Mouse (Mus musculus) forebrain, embryonic 11.5 days (tissue): ENCODE data around the gene Tada3. TPM values are rescaled to one million over a fixed set of nuclear protein-coding genes. Genes with fewer than 3 reads are reported as not detected.
A peak's percentile ranks its signal among the peaks of the same experiment; 100 is the strongest.

Source experiments
- ATAC-seq: fragments of 200-750 bp; cut with Nextera tagmentation; replicated peaks from 2 replicates; pipeline ENCODE4 v1.8.0; 2017; ENCODE audit warnings: moderate TSS enrichment; ENCODE audit not compliant: low FRiP score
- DNase-seq: peaks from one replicate; pipeline ENCODE4 v3.0.0-alpha.2; 2017; ENCODE audit warnings: low spot score
- H3K27ac ChIP-seq: fragments of 300-500 bp; sonication (generic); 2 replicates; pipeline ENCODE4 v1.5.1; 2014; ENCODE audit warnings: low read depth, low read length
- H3K27me3 ChIP-seq: fragments of 300-500 bp; sonication (generic); 2 replicates; pipeline ENCODE4 v1.6.1; 2014; ENCODE audit warnings: mild to moderate bottlenecking, low read length, mixed read lengths; ENCODE audit not compliant: control insufficient read depth, insufficient read depth
- H3K36me3 ChIP-seq: fragments of 300-500 bp; sonication (generic); 2 replicates; pipeline ENCODE4 v1.6.1; 2014; ENCODE audit warnings: mild to moderate bottlenecking, low read length, moderate library complexity, mixed read lengths; ENCODE audit not compliant: control insufficient read depth, insufficient read depth
- H3K4me1 ChIP-seq: fragments of 300-500 bp; sonication (generic); replicated peaks from 2 replicates; pipeline ENCODE4 v1.6.1; 2014; ENCODE audit warnings: low read length, mixed read lengths; ENCODE audit not compliant: control insufficient read depth, insufficient read depth
- H3K4me2 ChIP-seq: fragments of 300-500 bp; sonication (generic); 2 replicates; pipeline ENCODE4 v1.6.1; 2014; ENCODE audit warnings: low read depth, mild to moderate bottlenecking, low read length, moderate library complexity, mixed read lengths; ENCODE audit not compliant: severe bottlenecking
- H3K4me3 ChIP-seq: fragments of 300-500 bp; sonication (generic); 2 replicates; pipeline ENCODE4 v1.5.1; 2014; ENCODE audit warnings: low read depth, low read length
- H3K9ac ChIP-seq: fragments of 300-500 bp; sonication (generic); 2 replicates; pipeline ENCODE4 v1.6.1; 2014; ENCODE audit warnings: low read length
- H3K9me3 ChIP-seq: fragments of 300-500 bp; sonication (generic); 2 replicates; pipeline ENCODE4 v1.6.1; 2016; ENCODE audit warnings: low read length, mixed read lengths; ENCODE audit not compliant: control insufficient read depth
- WGBS: fragments of 180-500 bp; shearing (Covaris S2); extraction: QIAGEN DNeasy Blood & Tissue Kit; methylation state at CpG from one replicate; pipeline ENCODE4 v1.1.7; 2014; 5-methylcytosine and 5-hydroxymethylcytosine counted together
- polyA plus RNA-seq: library from polyadenylated mRNA; unstranded; fragments of >200 nt; fragmentation: Nextera tagmentation; extraction: Ambion mirVana; gene quantifications from 2 replicates; pipeline ENCODE4 v1.2.1, GENCODE M21; 2014

Gene Tada3
- polyA plus RNA-seq, 1 experiment from 2014 or later = 72.5 TPM

DNA sequence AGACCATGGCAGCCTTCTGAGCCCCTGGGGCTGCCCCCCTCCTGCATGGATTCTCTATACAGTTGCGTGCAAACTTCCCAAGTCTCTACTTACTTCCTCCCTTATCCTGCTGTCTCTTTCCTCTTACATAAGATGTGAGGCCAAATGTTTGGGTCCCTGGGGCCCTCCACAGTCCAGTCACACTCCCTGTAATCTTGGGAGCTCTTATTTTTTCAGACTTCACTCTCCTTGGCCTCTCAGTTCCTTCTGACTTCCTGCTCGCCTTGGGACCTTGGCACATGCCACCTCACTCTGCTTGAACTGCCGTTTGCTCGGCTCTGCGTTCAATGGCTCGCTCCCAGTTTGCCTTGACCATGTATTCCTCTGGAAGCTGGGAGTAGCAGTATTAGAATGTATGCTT is 16.3 kb upstream of the Tada3 start:
- ATAC-seq (no peak), DNase-seq (no peak)
- H3K9ac ChIP-seq = no peak overlapping the region
- H3K27me3 ChIP-seq = no peaks in the 10 kb centered on the region
- 87% methylated on average over 6 of the region's 6 CpGs for WGBS
- H3K36me3 ChIP-seq = no peaks in the 10 kb centered on the region; the same call in 1 of the 2 replicates
- no peaks in the 10 kb centered on the region for H3K9me3 ChIP-seq
- no peak overlapping the region for H3K27ac ChIP-seq
- H3K4me1 ChIP-seq = peaks cover 2% of the 10 kb centered on the region; the same call in 1 of the 2 replicates
- no peak overlapping the region for H3K4me2 ChIP-seq
- H3K4me3 ChIP-seq = no peak overlapping the region

DNA sequence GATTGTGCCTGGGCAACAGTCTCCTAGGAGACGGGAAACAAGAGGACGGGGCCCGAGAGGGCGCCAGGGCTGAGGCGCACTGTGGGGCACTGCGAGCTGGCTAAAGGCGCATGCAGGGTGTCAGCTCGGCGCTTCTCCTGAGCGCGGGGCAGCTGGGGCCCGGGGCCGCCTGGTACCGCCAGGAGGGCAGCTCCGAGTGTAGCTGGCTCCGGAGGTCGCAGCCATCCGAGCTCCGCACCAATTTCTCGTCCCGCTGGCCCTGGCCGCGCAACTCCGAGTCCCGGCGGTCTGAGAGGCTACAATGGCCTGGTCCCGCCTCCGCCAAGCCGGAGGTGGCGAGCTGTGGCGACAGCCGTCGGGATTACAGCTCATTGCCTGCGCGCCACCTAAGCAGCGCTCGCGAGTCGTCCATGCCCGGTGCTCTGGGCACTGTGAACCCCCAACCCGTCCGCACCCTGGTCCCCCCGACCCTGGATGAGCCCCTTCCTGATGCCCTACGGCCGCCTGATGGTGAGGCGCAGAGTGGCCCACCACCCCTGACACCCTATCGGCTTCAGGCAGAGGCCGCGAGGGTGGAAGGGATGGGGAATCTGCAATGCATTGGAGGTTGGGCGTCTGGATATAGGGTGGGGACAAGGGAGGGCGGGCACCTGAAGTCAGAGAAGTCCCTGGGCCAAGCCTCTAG is 14.8 kb upstream of the Tada3 start:
- ATAC-seq (peak; percentile 96), DNase-seq (peak; percentile 89)
- WGBS = under 1% methylated on average over 51 of the region's 51 CpGs
- Histone ChIP-seq H3K9me3 (no peaks in the 10 kb centered on the region), H3K9ac (peak overlapping the region; percentile 60), H3K27me3 (no peaks in the 10 kb centered on the region), H3K27ac (peak overlapping the region; percentile 65), H3K4me3 (peak overlapping the region; percentile 35), H3K4me1 (peaks cover 2% of the 10 kb centered on the region; the same call in 1 of the 2 replicates), H3K36me3 (no peaks in the 10 kb centered on the region; the same call in 1 of the 2 replicates), H3K4me2 (peak overlapping the region; percentile 84)

DNA sequence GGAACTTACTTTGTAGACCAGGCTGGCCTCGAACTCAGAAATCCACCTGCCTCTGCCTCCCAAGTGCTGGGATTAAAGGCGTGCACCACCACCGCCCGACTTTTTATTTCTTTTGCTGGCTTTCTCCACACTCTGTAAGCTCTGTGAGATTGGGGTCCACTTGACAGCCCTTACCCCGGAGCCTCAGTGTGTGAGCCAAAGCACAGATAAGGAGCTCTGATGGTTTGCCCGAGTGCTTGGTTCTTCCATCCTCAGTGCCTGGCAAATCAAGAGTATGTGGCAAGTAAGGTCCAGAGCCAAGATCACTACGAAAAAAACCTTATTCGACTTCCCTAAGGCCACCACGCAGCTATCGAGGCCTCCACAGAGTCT is 14.3 kb upstream of the Tada3 start:
- ATAC-seq (peak; percentile 55), DNase-seq (no peak)
- H3K27ac ChIP-seq = peak overlapping the region; percentile 65; the same call in 1 of the 2 replicates
- peaks cover 2% of the 10 kb centered on the region; the same call in 1 of the 2 replicates for H3K4me1 ChIP-seq
- H3K27me3 ChIP-seq = no peaks in the 10 kb centered on the region
- H3K36me3 ChIP-seq = no peaks in the 10 kb centered on the region; the same call in 1 of the 2 replicates
- WGBS = 30% methylated on average over 10 of the region's 10 CpGs
- H3K4me3 ChIP-seq = peak overlapping the region; percentile 35
- peak overlapping the region; percentile 60 for H3K9ac ChIP-seq
- no peaks in the 10 kb centered on the region for H3K9me3 ChIP-seq
- H3K4me2 ChIP-seq = peak overlapping the region; percentile 84

DNA sequence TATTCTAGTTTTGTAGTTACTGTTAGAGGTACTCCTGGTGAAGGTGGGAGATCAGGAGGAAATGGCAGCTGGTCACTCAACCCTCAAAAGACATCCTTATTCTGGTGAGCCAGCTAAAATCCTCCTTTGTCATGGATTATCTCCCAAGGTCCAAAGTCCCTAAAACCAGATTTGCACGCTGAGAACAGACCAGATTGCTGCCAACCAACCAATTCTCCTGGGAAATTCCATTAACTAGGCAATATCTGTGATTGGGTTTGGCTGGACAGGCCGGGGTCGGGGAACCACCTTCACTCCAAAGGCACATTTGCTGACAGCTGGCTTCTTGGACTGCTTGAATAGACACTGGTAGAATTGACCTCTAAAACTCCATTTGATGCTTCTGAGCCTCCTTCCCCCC is 13.0 kb upstream of the Tada3 start:
- Histone ChIP-seq H3K27me3 (no peaks in the 10 kb centered on the region), H3K27ac (no peak overlapping the region), H3K4me3 (no peak overlapping the region), H3K4me1 (peaks cover 2% of the 10 kb centered on the region; the same call in 1 of the 2 replicates), H3K9me3 (no peaks in the 10 kb centered on the region), H3K9ac (no peak overlapping the region), H3K36me3 (peaks cover 3% of the 10 kb centered on the region; the same call in 1 of the 2 replicates), H3K4me2 (no peak overlapping the region)
- no peak for DNase-seq
- WGBS = 96% methylated on average over 3 of the region's 3 CpGs
- ATAC-seq = no peak

DNA sequence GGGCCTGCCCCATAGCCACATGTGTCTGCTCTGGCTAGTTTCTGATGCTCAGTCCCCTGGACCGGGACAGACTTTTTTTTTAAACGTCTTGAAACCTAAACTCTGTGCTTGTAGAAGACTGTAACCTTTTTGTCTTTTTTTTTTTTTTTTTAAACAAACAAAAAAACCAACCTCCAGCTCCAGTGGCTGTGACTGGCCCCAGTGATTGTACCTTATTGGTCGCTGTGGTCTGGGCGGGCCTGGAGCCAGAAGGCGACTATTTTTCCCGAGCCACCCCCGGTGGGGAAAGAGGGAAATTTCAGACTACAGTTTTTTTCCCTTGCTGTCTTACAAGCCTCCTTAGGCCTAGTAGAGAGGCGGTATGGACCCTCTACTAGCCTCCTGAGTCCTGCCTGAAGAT is 11.3 kb upstream of the Tada3 start, which contains the start of gene Ttll3:
Gene Ttll3 (plus strand): TSS at position 301 of the 400 bp plus-strand sequence.
- no peak within 1 kb of the TSS for H3K4me2 ChIP-seq
- no peak within 1 kb of the TSS for H3K4me3 ChIP-seq
- H3K36me3 ChIP-seq = peaks cover 11% of the 10 kb centered on the region; the same call in 1 of the 2 replicates
- no peak within 1 kb of the TSS for H3K27ac ChIP-seq
- 84% methylated on average over 8 of the region's 8 CpGs for WGBS
- ATAC-seq (no peak), DNase-seq (no peak)
- H3K4me1 ChIP-seq = peaks cover 2% of the 10 kb centered on the region; the same call in 1 of the 2 replicates
- no peak within 1 kb of the TSS for H3K9ac ChIP-seq
- H3K9me3 ChIP-seq = no peaks in the 10 kb centered on the region
- no peaks in the 10 kb centered on the region for H3K27me3 ChIP-seq

DNA sequence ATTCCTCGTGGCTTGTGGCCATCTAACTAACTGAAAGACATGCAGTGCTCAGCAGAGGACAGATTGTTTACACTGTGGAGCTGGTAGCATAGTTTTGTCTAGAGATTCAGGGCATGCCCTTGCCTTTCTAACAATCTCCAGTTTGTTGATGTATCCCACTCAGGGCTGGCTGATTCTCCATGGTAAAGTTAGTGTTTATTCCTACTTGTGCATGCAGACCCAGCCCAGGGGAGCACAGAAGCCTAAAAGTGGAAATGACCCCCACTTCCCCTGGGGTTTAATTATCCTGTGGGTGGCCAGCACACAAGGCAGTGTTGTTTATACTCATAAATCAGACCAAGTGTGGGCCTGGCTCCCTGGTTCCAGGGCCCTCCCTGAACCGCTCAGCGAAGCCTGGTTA is 8.3 kb upstream of the Tada3 start:
- H3K4me2 ChIP-seq = no peak overlapping the region
- WGBS = 93% methylated on average over 3 of the region's 3 CpGs
- no peaks in the 10 kb centered on the region for H3K4me1 ChIP-seq
- H3K9ac ChIP-seq = no peak overlapping the region
- no peak for ATAC-seq
- H3K4me3 ChIP-seq = no peak overlapping the region
- no peak overlapping the region for H3K27ac ChIP-seq
- H3K9me3 ChIP-seq = no peaks in the 10 kb centered on the region
- H3K36me3 ChIP-seq = peaks cover 18% of the 10 kb centered on the region; the same call in 1 of the 2 replicates
- DNase-seq = no peak
- no peaks in the 10 kb centered on the region for H3K27me3 ChIP-seq

DNA sequence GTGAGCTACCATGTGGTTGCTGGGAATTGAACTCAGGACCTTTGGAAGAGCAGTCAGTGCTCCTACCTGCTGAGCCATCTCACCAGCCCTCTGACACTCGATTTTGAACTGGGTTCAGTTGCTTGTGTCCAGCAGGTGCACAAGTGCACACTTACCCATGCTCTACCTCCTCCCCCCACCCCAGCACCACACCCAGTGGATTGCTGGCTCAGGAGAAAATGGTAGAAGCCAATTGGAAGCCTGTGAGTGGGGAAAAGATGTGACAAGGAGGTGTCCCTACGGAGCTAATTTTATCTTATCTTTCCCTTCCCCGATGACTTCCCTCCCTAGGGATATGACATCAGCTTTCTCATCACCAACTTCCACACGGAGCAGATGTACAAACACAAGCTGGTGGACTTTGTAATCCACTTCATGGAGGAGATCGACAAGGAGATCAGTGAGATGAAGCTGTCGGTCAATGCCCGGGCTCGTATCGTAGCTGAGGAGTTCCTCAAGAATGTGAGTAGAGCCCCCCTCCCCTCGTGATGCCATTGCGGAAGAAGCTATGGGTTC is 7.6 kb upstream of the Tada3 start:
- Histone ChIP-seq H3K9ac (no peak overlapping the region), H3K9me3 (no peaks in the 10 kb centered on the region), H3K4me1 (no peaks in the 10 kb centered on the region), H3K4me3 (no peak overlapping the region), H3K36me3 (peaks cover 18% of the 10 kb centered on the region; the same call in 1 of the 2 replicates), H3K27ac (no peak overlapping the region), H3K27me3 (no peaks in the 10 kb centered on the region), H3K4me2 (no peak overlapping the region)
- WGBS = 92% methylated on average over 11 of the region's 11 CpGs
- DNase-seq (no peak), ATAC-seq (no peak)

DNA sequence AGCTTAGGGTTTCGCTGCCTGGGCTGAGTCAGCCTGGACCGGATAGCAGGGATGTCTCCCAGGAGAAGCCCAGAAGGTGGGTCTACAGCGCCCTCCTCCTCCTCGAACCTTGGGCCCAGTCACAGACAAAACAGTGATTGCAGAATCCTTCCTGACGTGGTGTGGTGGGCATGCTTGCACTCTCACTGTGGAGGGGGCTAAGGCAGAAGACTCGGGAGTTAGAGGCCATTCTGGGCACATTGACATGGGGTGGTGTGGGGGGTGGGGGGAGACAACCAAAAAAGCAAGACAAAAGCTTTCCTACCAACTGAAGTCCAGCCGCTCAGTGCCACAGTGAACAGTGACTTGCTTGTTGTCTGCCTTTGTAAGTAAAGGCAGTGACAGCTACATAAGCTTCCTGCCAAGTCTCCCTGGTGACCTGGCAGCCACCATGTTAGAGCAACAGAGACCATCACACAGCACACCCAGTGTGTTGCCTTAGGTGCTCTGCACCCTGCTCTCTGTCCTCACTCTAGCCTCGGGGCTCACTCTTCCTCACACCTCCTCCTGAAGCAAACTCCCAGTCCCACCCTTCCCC is 6.8 kb upstream of the Tada3 start:
- WGBS = 91% methylated on average over 8 of the region's 8 CpGs
- no peaks in the 10 kb centered on the region for H3K27me3 ChIP-seq
- H3K4me1 ChIP-seq = no peaks in the 10 kb centered on the region; the same call in 1 of the 2 replicates
- no peak overlapping the region for H3K4me2 ChIP-seq
- H3K4me3 ChIP-seq = no peak overlapping the region
- DNase-seq = no peak
- no peak overlapping the region for H3K27ac ChIP-seq
- ATAC-seq = no peak
- no peak overlapping the region for H3K9ac ChIP-seq
- H3K9me3 ChIP-seq = no peaks in the 10 kb centered on the region
- H3K36me3 ChIP-seq = peaks cover 18% of the 10 kb centered on the region; the same call in 1 of the 2 replicates
